Mouse (Mus musculus): ENCODE measurements around the gene Pttg1. TPM values are rescaled to one million over a fixed set of nuclear protein-coding genes. Genes with fewer than 3 reads are reported as not detected.

The Pttg1 gene
- polyA plus RNA-seq, 1 experiment, result 22.7 TPM

- no peak for TF ChIP-seq CTCF (IDR thresholded peaks at IDR 0.05; ENCODE audit: borderline replicate concordance, extremely low read depth, insufficient read depth, insufficient read length)
- no peak for DNase-seq (ENCODE audit: low read depth)
Observed at GRCm38 (mm10) chr11:43404150-43404807, 21.8 kb downstream of the Pttg1 start.

- TF ChIP-seq CTCF (IDR thresholded peaks at IDR 0.05; ENCODE audit: borderline replicate concordance, extremely low read depth, insufficient read depth, insufficient read length) (no peak), POLR2A (IDR thresholded peaks at IDR 0.05; ENCODE audit: borderline replicate concordance, extremely low read depth, insufficient read depth, insufficient read length, poor library complexity, severe bottlenecking) (no peak)
- DNase-seq (ENCODE audit: low read depth), result no peak
Observed at GRCm38 (mm10) chr11:43400131-43400530, 25.9 kb downstream of the Pttg1 start.

- TF ChIP-seq CTCF (IDR thresholded peaks at IDR 0.05; ENCODE audit: borderline replicate concordance, extremely low read depth, insufficient read depth, insufficient read length) (peak; percentile 8; the same call in 1 of the 2 replicates), POLR2A (IDR thresholded peaks at IDR 0.05; ENCODE audit: borderline replicate concordance, extremely low read depth, insufficient read depth, insufficient read length, poor library complexity, severe bottlenecking) (no peak)
- DNase-seq (ENCODE audit: low read depth), result no peak
Observed at GRCm38 (mm10) chr11:43399297-43399696, 26.8 kb downstream of the Pttg1 start.

GRCm38 (mm10) chr11:43396672-43397071 lies 29.4 kb downstream of the Pttg1 start:
- TF ChIP-seq POLR2A (IDR thresholded peaks at IDR 0.05; ENCODE audit: borderline replicate concordance, extremely low read depth, insufficient read depth, insufficient read length, poor library complexity, severe bottlenecking) (no peak), CTCF (IDR thresholded peaks at IDR 0.05; ENCODE audit: borderline replicate concordance, extremely low read depth, insufficient read depth, insufficient read length) (no peak)

GRCm38 (mm10) chr11:43396246-43396645 lies 29.8 kb downstream of the Pttg1 start:
- no peak for DNase-seq (ENCODE audit: low read depth)
- no peak for TF ChIP-seq POLR2A (IDR thresholded peaks at IDR 0.05; ENCODE audit: borderline replicate concordance, extremely low read depth, insufficient read depth, insufficient read length, poor library complexity, severe bottlenecking)

More at GRCm38 (mm10) chr11:43396672-43397071, 29.4 kb downstream of the Pttg1 start:
- peak; percentile 45 for DNase-seq (ENCODE audit: low read depth)

- no peak for TF ChIP-seq POLR2A (IDR thresholded peaks at IDR 0.05; ENCODE audit: borderline replicate concordance, extremely low read depth, insufficient read depth, insufficient read length, poor library complexity, severe bottlenecking)
- no peak for TF ChIP-seq CTCF (IDR thresholded peaks at IDR 0.05; ENCODE audit: borderline replicate concordance, extremely low read depth, insufficient read depth, insufficient read length)
- no peak for DNase-seq (ENCODE audit: low read depth)
Observed at GRCm38 (mm10) chr11:43395073-43395948, 30.7 kb downstream of the Pttg1 start.

- no peak for TF ChIP-seq POLR2A (IDR thresholded peaks at IDR 0.05; ENCODE audit: borderline replicate concordance, extremely low read depth, insufficient read depth, insufficient read length, poor library complexity, severe bottlenecking)
- no peak for TF ChIP-seq CTCF (IDR thresholded peaks at IDR 0.05; ENCODE audit: borderline replicate concordance, extremely low read depth, insufficient read depth, insufficient read length)
Observed at GRCm38 (mm10) chr11:43393325-43393724, 32.7 kb downstream of the Pttg1 start.

GRCm38 (mm10) chr11:43392757-43393156 lies 33.3 kb downstream of the Pttg1 start:
- no peak for TF ChIP-seq CTCF (IDR thresholded peaks at IDR 0.05; ENCODE audit: borderline replicate concordance, extremely low read depth, insufficient read depth, insufficient read length)
- no peak for TF ChIP-seq POLR2A (IDR thresholded peaks at IDR 0.05; ENCODE audit: borderline replicate concordance, extremely low read depth, insufficient read depth, insufficient read length, poor library complexity, severe bottlenecking)
- no peak for DNase-seq (ENCODE audit: low read depth)

More at GRCm38 (mm10) chr11:43393325-43393724, 32.7 kb downstream of the Pttg1 start:
- DNase-seq (ENCODE audit: low read depth), result no peak

GRCm38 (mm10) chr11:43389118-43389517 lies 36.9 kb downstream of the Pttg1 start:
- TF ChIP-seq POLR2A (IDR thresholded peaks at IDR 0.05; ENCODE audit: borderline replicate concordance, extremely low read depth, insufficient read depth, insufficient read length, poor library complexity, severe bottlenecking) (no peak), CTCF (IDR thresholded peaks at IDR 0.05; ENCODE audit: borderline replicate concordance, extremely low read depth, insufficient read depth, insufficient read length) (no peak)
- DNase-seq (ENCODE audit: low read depth), result no peak

GRCm38 (mm10) chr11:43388122-43389097 lies 37.6 kb downstream of the Pttg1 start:
- DNase-seq (ENCODE audit: low read depth), result no peak
- TF ChIP-seq POLR2A (IDR thresholded peaks at IDR 0.05; ENCODE audit: borderline replicate concordance, extremely low read depth, insufficient read depth, insufficient read length, poor library complexity, severe bottlenecking) (no peak), CTCF (IDR thresholded peaks at IDR 0.05; ENCODE audit: borderline replicate concordance, extremely low read depth, insufficient read depth, insufficient read length) (no peak)
